Mouse (Mus musculus) embryo, embryonic 11.5 days (tissue): ENCODE data around the gene Il17ra.

ENCODE experiments used
- DNase-seq: peaks from one replicate; pipeline ENCODE4 v3.0.0-alpha.2; 2012; ENCODE audit warnings: low read depth, low spot score

Gene Il17ra

DNA sequence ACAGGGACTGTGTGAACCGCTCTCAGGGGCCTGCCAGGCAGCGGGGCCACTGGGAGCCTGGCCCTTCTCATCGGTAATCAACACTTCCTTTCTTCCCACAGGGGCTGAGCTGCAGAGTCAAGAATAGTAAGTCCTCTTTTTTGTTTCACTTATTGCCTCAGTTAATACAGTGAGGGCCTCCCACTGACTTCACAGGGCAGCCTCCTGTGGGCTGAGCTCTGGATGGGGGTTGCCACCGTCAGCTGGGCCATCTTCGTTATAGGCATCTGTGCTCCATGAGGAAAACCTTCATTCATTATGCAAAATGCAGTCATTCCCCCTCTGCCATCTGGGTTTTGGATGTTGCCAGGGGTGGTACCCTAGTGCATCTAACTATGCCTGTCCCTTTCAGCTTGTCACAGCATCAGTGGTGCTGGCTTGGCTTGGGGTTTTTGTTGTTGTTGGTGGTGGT, 9.0 kb downstream of the Il17ra start:
- DNase-seq: no peak

DNA sequence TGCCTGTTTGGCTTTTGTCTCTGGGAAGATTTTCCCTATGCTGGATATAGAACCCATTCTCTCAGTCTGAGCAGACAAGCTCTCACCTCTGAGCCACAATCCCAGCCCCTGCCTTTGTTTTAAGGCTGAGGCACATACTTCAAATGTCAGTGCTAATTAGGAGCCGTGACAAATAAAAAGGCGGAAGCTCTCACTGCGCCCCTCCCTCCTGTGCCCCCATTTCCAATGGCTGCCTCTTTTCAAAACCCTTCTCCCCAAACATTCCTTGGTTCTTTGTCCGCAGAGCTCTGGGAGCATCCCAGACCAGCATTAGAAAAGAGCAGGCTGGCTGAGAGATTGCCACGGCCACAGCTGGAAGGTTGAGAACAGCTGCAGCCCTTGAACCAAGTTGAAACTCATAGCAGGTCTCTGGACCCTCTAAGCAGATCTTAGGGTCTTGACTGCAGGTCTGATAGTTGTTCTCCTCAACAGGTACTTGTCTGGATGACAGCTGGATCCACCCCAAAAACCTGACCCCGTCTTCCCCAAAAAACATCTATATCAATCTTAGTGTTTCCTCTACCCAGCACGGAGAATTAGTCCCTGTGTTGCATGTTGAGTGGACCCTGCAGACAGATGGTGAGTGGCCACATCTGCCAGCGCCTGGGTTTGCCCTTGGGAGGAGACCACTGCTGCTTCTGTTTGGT, 9.6 kb downstream of the Il17ra start:
- DNase-seq: no peak

DNA sequence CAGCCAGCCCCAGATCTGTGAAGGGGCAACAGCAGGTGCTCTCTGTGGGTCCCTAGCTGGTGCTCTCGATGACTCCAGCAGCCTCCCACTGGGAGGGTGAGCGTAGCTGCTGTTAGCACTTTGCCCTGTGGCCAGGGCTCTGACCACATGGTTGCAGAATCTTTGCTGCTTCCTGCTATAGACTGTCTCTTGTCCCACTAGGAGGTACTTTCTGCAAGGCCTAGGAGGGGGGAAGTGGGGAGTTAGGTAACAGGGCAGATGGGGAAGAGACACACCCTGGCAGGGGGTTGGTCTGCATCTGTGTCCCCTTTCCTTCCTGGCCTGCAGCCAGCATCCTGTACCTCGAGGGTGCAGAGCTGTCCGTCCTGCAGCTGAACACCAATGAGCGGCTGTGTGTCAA, 10.4 kb downstream of the Il17ra start:
- no peak for DNase-seq

DNA sequence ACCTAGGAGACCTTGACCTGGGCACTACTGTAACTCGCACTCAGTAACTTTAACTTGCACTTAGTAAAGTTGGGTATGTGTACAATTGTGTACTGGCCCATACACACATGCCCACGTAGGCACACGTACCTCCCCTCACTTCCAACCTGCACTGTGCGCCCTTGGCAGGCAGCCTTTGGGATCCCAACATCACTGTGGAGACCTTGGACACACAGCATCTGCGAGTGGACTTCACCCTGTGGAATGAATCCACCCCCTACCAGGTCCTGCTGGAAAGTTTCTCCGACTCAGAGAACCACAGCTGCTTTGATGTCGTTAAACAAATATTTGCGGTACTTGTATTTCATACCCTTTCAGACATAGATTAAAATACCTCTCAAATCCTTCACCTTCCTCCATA, 12.2 kb downstream of the Il17ra start:
- no peak for DNase-seq

DNA sequence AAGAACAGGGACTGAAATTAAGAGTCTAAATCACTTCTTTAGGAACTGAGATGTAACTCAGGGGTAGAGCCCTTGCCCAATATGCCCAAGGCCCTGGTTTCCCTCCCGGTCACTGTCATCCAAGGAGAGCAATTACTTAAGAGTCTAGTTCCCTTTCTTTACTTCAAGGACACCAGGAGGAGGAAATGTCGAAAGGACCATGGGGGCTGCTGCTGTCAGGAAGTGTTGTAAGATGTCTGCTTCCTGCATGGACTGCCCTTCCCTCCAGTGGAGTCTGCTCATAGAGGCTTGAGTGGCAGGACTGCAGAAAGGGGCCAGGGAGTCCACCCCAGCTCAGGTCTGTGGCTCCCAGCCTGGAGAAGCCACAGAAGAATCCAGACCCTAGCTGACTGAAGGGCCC, 16.3 kb downstream of the Il17ra start:
- DNase-seq: no peak

DNA sequence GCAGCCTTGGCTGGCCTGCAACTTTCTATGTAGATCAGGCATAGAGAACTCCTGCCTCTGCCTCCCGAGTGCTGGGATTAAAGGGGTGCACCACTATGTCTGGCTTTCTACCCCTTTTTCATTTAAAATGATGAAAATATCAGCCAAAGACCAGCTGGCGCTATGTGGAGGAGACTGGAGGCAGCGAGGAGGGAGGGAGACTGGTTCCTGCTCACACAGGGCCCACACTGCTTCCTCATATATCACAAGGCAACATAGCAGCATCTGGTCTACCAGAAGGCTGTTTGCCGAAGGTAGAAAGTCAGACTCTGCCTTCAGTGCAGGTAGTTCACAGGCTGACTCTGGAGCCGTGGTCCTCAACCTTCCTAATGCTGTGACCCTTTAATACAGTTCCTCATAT, 17.3 kb downstream of the Il17ra start:
- DNase-seq: no peak

DNA sequence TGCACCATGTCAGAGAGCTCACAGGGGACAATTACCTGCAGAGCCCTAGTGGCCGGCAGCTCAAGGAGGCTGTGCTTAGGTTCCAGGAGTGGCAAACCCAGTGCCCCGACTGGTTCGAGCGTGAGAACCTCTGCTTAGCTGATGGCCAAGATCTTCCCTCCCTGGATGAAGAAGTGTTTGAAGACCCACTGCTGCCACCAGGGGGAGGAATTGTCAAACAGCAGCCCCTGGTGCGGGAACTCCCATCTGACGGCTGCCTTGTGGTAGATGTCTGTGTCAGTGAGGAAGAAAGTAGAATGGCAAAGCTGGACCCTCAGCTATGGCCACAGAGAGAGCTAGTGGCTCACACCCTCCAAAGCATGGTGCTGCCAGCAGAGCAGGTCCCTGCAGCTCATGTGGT, 18.5 kb downstream of the Il17ra start:
- no peak for DNase-seq

DNA sequence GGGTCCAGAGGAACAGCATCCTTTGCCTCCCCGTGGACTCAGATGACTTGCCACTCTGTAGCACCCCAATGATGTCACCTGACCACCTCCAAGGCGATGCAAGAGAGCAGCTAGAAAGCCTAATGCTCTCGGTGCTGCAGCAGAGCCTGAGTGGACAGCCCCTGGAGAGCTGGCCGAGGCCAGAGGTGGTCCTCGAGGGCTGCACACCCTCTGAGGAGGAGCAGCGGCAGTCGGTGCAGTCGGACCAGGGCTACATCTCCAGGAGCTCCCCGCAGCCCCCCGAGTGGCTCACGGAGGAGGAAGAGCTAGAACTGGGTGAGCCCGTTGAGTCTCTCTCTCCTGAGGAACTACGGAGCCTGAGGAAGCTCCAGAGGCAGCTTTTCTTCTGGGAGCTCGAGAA, 19.0 kb downstream of the Il17ra start:
- DNase-seq: no peak

DNA sequence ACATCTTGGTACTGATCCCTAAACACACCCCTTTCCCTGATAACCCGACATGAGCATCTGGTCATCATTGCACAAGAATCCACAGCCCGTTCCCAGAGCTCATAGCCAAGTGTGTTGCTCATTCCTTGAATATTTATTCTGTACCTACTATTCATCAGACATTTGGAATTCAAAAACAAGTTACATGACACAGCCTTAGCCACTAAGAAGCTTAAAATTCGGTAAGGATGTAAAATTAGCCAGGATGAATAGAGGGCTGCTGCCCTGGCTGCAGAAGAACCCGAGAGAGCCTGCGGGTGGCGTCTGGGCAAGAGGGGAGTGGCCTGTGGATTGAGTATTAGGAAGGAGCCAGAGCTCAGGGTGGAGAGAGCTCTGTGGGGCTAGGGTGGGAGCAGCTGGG, 19.7 kb downstream of the Il17ra start:
- no peak for DNase-seq

DNA sequence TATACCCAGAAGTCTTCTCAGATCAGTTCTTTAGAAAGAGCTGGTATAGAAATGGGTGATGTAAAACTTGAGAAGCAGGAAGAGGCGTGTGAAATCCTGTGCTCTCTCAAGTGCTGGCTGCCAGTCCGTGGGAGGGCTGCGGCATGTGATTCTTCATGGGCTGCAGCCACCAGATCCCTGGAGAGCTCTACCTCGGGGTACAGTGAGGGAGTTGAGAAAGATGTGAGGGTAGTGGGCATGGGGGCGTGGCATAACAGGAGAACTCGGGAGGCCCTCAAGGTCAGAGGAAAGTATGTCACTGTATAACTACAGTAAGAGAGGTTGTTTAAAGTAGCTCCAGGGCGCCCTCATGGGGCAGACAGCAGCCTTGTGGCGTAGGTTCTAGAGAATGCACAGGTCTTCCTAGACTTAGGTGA, 20.2 kb downstream of the Il17ra start:
- no peak for DNase-seq

DNA sequence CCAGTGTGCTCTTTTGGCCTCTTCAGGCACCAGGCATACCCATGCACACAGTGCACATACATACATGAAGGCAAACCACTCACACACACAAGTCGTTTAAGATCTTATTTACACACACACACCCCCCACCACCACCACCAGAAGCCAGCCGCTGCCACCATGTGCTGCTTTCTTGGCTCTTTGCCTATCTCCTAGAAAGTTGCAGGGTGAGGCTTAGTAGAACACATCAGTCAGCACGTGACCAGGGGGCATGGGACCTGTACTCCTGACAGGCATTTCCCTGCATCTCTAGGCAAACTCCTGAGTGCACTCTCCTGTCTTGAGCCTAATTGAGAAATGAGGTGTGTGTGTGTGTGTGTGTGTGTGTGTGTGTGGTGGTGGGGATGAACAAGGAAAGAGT, 22.0 kb downstream of the Il17ra start:
- no peak for DNase-seq

DNA sequence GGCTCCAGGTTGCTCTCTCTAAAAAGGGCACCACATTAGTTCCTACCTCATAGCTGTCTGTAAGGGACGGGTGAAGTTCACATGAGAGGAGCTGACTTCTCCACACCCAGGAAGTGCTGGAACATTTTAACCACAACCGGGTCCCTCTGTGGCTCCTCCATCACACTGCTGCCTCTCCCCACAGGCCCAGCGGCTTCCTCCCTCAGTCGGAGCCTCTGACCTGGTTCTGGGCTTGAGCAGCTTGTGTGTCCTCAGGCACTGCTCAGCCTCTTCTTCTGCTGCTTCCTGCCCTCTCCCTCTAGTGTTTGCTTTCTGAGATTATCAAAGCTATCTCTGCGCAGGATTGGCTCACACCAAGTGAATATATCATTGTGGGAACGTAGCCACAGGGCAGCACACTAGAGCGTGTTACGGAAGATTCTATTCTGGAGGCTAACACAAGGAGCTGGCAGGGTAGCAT, 23.0 kb downstream of the Il17ra start:
- DNase-seq: no peak

DNA sequence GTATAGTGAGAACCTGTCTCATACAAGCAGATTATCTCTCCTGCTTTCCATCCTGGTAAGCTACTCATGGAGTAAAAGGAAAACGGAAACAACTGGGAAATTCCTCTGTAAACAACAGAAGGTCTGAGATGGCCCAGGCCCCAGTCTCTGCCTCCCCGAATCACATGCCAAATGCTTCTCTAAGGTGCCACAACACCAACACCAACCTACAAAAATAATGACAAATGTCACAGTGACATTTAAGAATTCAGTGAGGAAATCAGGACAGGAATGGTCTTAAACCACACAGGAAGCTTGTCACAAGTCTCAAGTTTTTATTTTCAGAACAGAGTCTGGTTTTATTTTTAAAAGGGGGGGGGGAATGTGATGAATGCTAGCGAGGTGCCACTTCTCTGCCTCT, 25.6 kb downstream of the Il17ra start:
- DNase-seq: no peak

DNA sequence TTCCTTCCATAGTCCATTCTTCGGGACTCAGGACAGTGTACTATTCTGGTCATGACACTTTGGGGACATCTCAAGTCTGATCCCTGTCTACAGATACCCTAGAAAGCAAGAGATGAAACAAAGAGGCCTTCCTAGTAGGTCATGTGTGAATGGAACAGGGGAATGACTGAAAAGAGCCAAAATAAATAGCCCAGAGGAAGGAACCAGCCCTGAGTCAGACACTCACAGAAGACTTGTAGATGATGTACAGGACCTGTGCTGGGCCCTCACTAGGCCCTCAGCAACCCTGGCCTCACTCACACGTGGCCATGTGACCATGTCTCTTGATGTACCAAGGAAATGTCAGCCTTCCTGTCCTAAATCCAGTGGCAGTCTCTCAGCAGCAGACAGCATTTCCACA, 26.4 kb downstream of the Il17ra start:
- DNase-seq: no peak

DNA sequence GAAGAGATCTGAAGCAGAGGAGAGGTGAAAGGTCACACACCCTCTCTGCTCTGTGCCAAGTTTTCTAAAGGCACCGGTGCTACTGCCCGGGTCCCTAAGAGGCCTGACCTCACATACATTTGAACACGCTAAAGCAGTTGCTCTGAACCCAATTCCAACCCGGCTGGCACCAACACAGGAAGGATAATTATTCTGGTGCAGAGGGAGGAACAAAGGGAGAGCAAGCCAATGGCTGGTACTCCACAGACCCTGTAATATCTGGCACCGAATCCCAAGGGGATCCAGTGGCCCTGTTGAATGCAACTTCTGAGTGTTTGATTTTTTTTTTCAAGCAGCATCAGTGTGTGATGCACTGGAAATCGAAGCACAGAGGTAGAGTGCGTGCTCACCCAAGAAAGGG, 28.0 kb downstream of the Il17ra start:
- no peak for DNase-seq

DNA sequence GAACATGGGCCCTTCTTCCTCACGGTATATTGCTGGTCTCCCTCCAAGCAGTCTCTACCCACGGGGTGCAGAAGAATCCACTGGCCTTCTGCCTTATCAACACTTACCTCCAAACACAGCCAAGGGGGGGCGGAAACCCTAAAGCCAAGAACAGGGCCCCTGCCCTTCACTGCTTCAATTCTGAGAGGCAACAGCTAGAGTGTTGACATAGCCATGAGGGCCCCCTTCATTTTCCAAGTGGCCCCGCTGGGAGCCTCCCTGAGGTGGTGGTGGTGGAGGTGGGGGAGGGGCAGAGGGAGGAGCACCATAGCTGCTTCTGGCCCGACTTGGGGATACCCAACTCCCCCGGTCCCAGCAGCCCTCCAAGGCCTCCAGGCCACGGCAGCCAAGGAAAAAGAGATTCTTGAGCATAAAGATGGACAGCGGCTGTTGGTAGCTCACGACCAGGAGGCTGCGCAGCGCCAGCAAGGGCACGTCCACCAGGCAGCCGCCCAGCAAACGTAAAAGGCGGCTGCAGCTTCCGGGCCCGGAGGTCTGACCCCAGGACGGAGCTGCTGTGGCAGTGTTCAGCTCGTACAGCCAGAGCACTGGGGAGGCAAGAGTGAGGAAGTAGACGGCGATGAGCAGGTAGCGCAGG, 28.9 kb downstream of the Il17ra start:
- DNase-seq: no peak

DNA sequence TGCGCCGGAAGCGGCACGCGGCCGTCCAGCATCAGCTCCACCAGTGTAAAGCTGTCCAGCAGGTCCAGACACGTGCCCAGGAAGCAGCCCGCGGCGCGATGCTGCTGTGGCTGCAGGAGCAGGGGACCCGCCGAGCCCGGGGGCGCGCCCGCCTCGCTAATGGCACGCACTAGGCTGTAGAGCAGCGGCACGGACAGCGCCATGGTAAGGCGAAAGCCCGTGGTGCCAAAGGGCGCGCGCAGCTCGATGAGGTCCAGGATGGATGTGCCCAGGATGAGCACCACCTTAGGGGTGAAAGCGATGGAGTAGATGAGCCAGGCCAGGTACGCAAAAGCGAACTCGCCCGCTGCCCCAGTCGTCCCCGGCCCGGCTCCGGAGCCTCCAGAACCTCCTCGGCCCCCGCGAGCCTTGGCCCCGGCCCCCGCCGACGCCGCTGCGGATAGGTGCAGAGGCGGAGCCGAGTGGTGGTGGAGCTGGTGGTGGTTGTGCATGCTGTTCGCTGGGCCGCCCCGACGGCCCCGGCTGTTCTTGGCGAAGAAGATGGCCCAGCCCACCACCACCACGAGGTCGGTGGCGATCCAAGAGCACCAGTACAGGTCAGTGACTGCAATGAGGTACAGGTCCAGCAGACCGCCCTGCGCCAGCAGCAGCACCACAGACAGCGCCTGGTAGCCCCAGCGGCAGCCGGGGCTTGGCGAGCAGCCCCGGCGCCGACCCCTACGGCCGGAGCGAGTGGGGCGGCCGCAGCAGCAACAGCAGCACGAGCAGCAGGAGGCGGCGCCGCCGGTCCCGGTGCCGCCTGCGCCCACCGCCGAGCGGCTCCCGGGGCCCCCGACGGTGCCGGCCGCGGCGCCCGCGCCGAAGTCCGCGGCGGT, 29.7 kb downstream of the Il17ra start:
- DNase-seq: no peak

DNA sequence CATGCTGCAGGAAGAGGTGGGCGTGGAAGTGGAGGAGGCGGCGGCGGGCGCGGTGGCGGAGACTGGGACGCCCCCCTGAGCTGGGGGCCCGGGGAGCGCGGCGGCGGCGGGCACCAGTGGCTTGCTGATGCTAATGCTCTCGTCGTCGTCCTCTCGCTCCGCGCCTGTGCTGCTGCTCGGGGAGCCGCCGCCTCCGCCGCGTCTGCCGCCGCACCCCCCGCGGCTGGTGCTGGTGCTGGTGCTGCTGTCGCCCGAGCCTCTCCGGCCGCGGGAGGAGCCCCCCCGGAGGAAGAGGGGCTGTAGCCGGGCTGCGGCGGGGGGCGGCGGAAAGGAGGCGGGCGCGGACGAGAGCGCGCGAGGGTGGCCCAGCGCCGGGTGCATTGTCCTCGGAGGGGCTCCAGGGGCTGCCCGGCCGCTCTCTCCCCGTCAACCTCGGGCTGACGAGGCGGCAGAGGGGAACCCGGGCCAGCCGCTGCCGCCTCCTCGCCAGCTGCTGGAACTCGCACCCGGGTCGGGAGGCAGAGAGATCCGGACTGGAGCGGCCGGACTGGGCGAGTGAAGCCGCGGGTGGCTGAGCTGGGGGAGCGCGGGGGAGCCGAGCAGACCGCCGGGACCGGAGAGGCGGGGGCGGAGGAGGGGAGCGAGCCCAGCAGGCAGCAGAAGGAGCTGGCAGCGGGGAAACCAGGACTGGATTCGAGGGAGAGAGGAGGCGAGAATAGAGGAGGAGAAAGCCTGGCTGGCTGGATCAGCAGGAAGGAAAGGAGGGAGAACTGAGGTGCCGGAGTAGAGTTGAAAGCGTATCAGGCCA, 30.5 kb downstream of the Il17ra start, which contains the start of gene Tmem121b:
TSS of gene Tmem121b (minus strand) at position 434 of the 808 bp plus-strand sequence.
- peak; percentile 68 for DNase-seq

DNA sequence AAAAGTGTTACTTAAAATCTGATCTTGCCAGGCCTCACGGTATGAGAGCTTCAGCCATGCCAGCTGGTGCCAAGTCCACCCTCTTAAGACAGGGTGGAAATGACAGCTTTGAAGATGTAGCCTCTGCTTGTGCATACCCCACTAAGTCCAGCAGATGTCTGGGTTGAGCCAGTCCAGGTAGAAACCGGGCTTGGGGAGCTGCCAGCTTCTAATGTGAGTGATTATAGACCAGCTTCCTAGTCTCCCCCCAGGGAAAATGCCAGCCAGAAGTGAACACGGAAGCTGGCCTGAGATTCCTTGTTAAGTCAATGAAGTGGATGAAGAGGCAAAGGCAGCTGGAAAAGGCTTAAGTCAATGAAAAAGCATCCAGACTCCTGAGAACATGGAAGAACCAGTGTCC, 33.5 kb downstream of the Il17ra start:
- no peak for DNase-seq

DNA sequence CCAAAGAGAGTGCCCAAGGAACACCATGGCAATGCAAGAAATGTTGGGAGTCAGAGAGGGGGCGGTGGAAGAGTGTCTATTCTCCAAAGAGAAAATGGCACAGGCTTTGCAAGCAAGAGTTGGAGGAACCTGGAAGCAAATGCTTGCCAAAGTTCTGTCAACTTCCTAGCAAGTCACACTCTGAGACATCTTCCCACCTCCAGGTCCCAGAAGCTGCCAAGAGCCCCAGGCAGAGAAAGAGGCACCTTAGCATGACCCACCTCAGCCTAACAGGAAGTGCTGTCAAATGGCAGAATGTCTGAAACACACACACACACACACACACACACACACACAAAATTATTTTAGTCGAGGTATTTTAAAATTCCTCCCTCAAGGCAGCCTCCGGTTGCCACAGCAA, 41.0 kb downstream of the Il17ra start:
- DNase-seq: no peak

DNA sequence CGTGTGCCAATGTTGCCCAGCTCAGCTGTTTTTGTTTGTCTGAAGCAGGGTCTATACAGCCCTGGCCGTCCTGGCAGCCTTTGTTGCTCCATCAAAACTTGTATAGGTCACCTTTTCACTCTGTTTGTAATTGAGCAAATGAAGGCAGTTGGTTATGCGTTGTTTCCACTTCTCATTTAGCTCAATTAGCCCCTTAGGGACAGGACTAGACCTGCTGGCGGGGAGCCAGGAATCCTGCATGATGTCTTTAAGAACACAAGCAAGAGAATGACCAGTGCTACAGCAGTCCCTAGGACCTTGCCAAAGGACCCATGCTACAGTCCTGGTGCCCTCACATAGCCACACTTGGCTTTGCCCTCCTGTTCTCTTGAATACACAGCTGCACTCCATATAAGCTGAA, 42.5 kb downstream of the Il17ra start:
- DNase-seq: no peak

DNA sequence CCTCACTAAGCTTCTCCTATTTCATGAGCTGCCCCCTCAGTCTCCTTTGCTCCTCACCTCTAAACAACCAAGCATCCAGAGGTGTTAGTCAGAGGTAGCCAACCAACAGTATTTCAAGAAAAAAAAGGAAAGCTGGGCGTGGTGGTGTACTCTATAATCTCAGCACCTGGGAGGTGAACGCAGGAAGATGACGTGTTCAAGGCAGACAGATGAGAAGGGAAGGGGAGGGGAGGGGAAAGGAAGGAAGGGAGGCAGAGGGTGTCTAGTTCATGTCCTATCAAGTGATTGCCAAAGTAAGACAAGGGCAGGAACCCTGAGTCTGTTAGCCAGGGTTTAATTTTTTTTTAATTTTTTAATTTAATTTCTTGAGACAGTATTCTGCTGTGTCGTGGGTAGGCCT, 45.6 kb downstream of the Il17ra start:
- no peak for DNase-seq
